Mouse (Mus musculus) small intestine, adult 2 months (tissue): ENCODE results near the gene Trak1.

Source experiments
- CTCF ChIP-seq: fragments of 200-500 bp; IDR thresholded peaks from 2 replicates; pipeline ENCODE4 v1.5.1; 2012; ENCODE audit warnings: low read depth, mild to moderate bottlenecking, control low read depth, inconsistent platforms, low read length, moderate library complexity, mixed read lengths; ENCODE audit not compliant: insufficient replicate concordance, insufficient read length; ENCODE audit errors: extremely low read depth
- POLR2A ChIP-seq: fragments of 200-500 bp; IDR thresholded peaks from 2 replicates; pipeline ENCODE4 v1.6.1; 2012; ENCODE audit warnings: low read depth, mild to moderate bottlenecking, control low read depth, inconsistent platforms, low read length, moderate library complexity

GRCm38 (mm10) chr9:121357102-121357501 is 59.8 kb downstream of the Trak1 start:
- TF ChIP-seq POLR2A (no peak), CTCF (no peak)
